Mouse (Mus musculus) right cerebral cortex, adult 18-20 months (tissue): Measurements from ENCODE around the gene Agbl3.
A peak's percentile ranks its signal among the peaks of the same experiment; 100 is the strongest.

Experiments used
- DNase-seq: peaks from one replicate; pipeline ENCODE4 v3.0.0; 2022; ENCODE audit warnings: mixed read lengths

Gene Agbl3

GRCm38 (mm10) chr6:34805582-34805981 is 25.4 kb downstream of the Agbl3 start:
- DNase-seq = no peak

GRCm38 (mm10) chr6:34810651-34811050 is 30.4 kb downstream of the Agbl3 start:
- DNase-seq = no peak

GRCm38 (mm10) chr6:34824406-34824805 is 44.2 kb downstream of the Agbl3 start:
- DNase-seq = peak; percentile 14

GRCm38 (mm10) chr6:34832352-34832751 is 52.1 kb downstream of the Agbl3 start:
- DNase-seq = peak; percentile 54

- no peak for DNase-seq
These were observed 81.4 kb downstream of the Agbl3 start for GRCm38 (mm10) chr6:34861546-34862053.

GRCm38 (mm10) chr6:34862381-34862780 is 82.1 kb downstream of the Agbl3 start:
- DNase-seq = no peak

GRCm38 (mm10) chr6:34862791-34863403 is 82.7 kb downstream of the Agbl3 start, which contains the start of gene Tmem140:
Gene Tmem140, plus strand, starts transcription at chr6:34863146.
- no peak for DNase-seq

GRCm38 (mm10) chr6:34863786-34864514 is 83.7 kb downstream of the Agbl3 start:
- no peak for DNase-seq

GRCm38 (mm10) chr6:34865213-34865612 is 85.0 kb downstream of the Agbl3 start:
- DNase-seq = no peak

- no peak for DNase-seq
These were observed 85.7 kb downstream of the Agbl3 start for GRCm38 (mm10) chr6:34865711-34866593.

GRCm38 (mm10) chr6:34866786-34867185 is 86.6 kb downstream of the Agbl3 start:
- DNase-seq = no peak

- DNase-seq = no peak
These were observed 87.2 kb downstream of the Agbl3 start for GRCm38 (mm10) chr6:34867301-34867994.

GRCm38 (mm10) chr6:34867995-34868350 is 87.7 kb downstream of the Agbl3 start:
- no peak for DNase-seq

- DNase-seq = no peak
These were observed 88.4 kb downstream of the Agbl3 start for GRCm38 (mm10) chr6:34868507-34869217.

- DNase-seq = no peak
These were observed 89.1 kb downstream of the Agbl3 start for GRCm38 (mm10) chr6:34869225-34869915.

GRCm38 (mm10) chr6:34870136-34870535 is 89.9 kb downstream of the Agbl3 start:
- no peak for DNase-seq

GRCm38 (mm10) chr6:34870724-34871123 is 90.5 kb downstream of the Agbl3 start:
- DNase-seq = no peak

GRCm38 (mm10) chr6:34871929-34872328 is 91.7 kb downstream of the Agbl3 start:
- DNase-seq = no peak

- DNase-seq = no peak
These were observed 92.6 kb downstream of the Agbl3 start for GRCm38 (mm10) chr6:34872871-34873270.

GRCm38 (mm10) chr6:34874101-34874921 is 94.1 kb downstream of the Agbl3 start:
- no peak for DNase-seq
